Mouse (Mus musculus): ENCODE data around the gene Sema4f. TPM values are rescaled to one million over a fixed set of nuclear protein-coding genes. Genes with fewer than 3 reads are reported as not detected.
A peak's percentile ranks its signal among the peaks of the same experiment; 100 is the strongest.

Gene Sema4f
- 0.91 and 1.1 TPM in 2 replicates for polyA plus RNA-seq (2014; fragmentation: Nextera tagmentation; extraction: Ambion mirVana)

DNA sequence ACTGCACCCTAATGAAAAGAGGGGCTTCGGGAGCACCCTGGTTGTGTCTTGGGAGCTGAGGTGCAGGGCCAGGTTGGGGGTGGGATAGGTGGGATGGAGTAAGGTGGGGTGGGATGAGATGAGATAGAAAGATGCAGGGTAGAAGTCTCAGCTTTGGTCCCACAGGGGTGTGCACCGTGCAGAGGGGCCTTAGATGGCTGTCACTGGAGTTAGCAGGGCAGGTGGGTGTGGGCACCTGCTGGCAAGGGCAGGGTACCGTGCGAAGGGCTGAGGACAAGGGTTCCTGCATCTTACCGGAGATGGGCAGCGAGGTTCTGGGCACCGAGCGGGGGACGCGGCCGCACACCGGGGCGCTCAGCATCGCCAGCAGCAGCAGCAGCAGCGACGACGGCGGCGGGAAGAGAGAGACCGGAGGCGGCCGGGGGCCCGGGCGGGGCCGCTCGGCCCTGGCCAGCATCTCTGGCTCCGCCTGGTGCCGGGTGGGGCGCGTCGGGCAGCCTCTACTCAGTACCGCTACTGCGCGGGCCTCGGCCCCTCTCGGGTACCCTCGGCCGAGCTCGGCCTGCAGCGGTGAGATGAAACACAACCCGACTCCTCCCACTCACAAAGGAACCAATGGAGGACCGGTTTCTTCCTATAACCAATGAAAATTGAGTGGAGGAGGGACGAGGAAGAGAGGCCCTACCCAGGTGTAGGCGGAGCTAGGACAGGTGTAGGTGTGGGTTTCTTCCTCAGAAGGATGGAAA is at the start of gene Sema4f:
Gene Sema4f (minus strand): TSS at position 603 of the 746 bp plus-strand sequence.
- H3K9ac ChIP-seq (ENCODE audit: low read length) = peak within 1 kb of the TSS; percentile 78
- no peaks in the 10 kb centered on the region for H3K4me1 ChIP-seq (ENCODE audit: control insufficient read depth, insufficient read depth, low read length)
- no peaks in the 10 kb centered on the region for H3K9me3 ChIP-seq (ENCODE audit: control insufficient read depth, low read length)
- H3K4me3 ChIP-seq (ENCODE audit: low read depth, low read length) = peak within 1 kb of the TSS; percentile 56
- ATAC-seq (ENCODE audit: low FRiP score) (peak; percentile 98), DNase-seq (ENCODE audit: low spot score, missing footprints) (peak; percentile 95)
- H3K4me2 ChIP-seq = peak within 1 kb of the TSS; percentile 83
- H3K27ac ChIP-seq (ENCODE audit: low read depth, low read length) = no peak within 1 kb of the TSS
- WGBS = 2% methylated on average over 39 of the region's 44 CpGs
- peaks cover 8% of the 10 kb centered on the region for H3K27me3 ChIP-seq (ENCODE audit: control insufficient read depth, insufficient read depth, low read length)
- H3K36me3 ChIP-seq (ENCODE audit: control insufficient read depth, insufficient read depth, low read length) = no peaks in the 10 kb centered on the region

DNA sequence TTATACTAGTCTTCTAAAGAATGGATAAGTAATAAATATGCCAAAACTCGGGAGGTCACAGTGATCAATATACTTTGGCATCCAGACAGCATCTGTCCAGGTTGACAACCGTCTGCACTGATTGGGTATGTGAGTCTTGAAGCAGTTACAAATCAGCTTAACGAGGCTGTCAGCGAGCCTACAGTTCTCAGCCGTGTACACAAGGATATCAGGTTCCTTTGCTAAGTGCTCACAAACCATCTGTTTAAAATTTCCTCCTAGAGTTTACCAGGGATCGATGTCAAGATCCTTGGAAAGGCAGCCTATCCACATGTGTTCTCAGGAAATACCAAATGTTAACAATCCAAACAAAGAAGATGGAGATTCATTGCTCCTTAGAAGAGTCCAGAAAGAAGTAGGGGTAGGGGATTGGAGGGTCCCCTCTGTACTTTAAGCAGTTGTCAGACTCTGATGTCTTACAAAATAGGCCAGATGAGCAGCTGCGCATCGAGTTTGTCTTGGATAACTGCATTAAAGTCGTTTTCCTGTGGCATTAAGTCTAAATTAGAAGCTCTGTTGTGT is 47.9 kb upstream of the Sema4f start:
- H3K27me3 ChIP-seq (ENCODE audit: control insufficient read depth, insufficient read depth, low read length) = no peaks in the 10 kb centered on the region
- no peak overlapping the region for H3K4me3 ChIP-seq (ENCODE audit: low read depth, low read length)
- no peak overlapping the region for H3K9ac ChIP-seq (ENCODE audit: low read length)
- 55% methylated on average over 9 of the region's 9 CpGs for WGBS
- ATAC-seq (ENCODE audit: low FRiP score) = no peak
- no peak overlapping the region for H3K27ac ChIP-seq (ENCODE audit: low read depth, low read length)
- no peaks in the 10 kb centered on the region for H3K4me1 ChIP-seq (ENCODE audit: control insufficient read depth, insufficient read depth, low read length)
- H3K4me2 ChIP-seq = no peak overlapping the region
- no peaks in the 10 kb centered on the region for H3K9me3 ChIP-seq (ENCODE audit: control insufficient read depth, low read length)
- no peaks in the 10 kb centered on the region for H3K36me3 ChIP-seq (ENCODE audit: control insufficient read depth, insufficient read depth, low read length)
- no peak for DNase-seq (ENCODE audit: low spot score, missing footprints)

DNA sequence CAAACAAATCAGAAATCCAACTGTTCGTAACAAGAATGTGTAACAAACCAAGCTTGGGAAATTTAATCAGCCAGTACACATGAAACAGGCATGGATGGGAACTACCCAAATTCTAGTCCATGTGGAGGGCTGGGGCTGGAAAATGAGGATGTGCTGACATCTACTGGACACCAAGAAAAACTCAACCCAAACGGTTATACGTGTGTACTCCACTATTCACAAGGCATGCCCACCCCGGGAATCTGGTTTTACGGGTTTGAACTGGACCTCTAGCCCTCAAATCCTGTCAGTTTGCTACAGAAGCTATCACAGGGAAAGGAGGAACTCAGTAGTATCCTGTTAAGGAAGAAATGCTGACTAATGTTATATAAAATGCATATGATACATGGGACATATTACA is 31.5 kb upstream of the Sema4f start:
- WGBS = 14% methylated on average over 5 of the region's 5 CpGs
- Histone ChIP-seq H3K4me2 (no peak overlapping the region), H3K4me1 (ENCODE audit: control insufficient read depth, insufficient read depth, low read length) (no peaks in the 10 kb centered on the region), H3K9me3 (ENCODE audit: control insufficient read depth, low read length) (no peaks in the 10 kb centered on the region), H3K36me3 (ENCODE audit: control insufficient read depth, insufficient read depth, low read length) (no peaks in the 10 kb centered on the region), H3K4me3 (ENCODE audit: low read depth, low read length) (no peak overlapping the region), H3K9ac (ENCODE audit: low read length) (no peak overlapping the region), H3K27ac (ENCODE audit: low read depth, low read length) (no peak overlapping the region), H3K27me3 (ENCODE audit: control insufficient read depth, insufficient read depth, low read length) (no peaks in the 10 kb centered on the region)
- ATAC-seq (ENCODE audit: low FRiP score) = 0 out of 2 replicates have a peak, but pooled peaks have one; percentile 70
- peak; percentile 93 for DNase-seq (ENCODE audit: low spot score, missing footprints)

DNA sequence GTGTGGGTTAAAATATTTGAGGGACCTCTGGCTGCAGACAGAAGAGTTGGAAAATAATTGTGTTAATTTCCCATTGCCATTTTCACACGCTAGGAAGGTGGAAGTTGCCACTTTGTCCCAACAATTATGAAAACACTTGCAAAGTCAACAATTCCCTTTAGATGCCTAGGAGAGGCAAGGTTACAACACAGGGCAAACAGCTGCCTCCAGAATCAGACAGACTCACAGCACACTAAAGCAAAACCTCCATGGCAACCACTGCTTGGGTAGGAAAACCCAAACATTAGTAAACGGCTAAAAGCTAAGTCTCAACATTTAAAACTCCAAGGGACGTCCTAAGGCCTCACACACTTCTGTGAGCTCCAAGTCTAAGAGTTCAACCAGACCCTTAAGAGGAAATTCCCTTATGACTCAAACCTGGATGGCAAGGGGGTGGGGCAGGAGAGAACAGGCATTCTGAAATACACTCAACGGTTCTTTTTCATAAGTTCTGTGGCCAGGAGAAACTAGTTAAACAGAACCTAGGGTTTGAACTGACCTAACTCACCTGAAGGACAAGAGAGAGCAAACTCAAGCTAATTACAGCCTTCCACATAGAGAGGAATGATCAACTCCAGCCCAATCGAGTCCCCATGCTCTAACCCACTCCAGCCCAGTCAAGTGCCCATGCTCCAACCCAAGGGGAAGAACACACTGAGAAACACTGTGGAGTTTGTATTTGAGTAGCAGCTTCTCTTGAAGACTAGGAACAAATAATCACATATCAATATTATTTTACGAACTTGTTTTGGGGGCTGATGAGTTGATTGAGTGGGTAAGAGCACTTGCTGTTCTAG is 29.9 kb upstream of the Sema4f start:
- Histone ChIP-seq H3K4me1 (ENCODE audit: control insufficient read depth, insufficient read depth, low read length) (no peaks in the 10 kb centered on the region), H3K4me2 (no peak overlapping the region), H3K4me3 (ENCODE audit: low read depth, low read length) (no peak overlapping the region), H3K9ac (ENCODE audit: low read length) (no peak overlapping the region), H3K9me3 (ENCODE audit: control insufficient read depth, low read length) (no peaks in the 10 kb centered on the region), H3K36me3 (ENCODE audit: control insufficient read depth, insufficient read depth, low read length) (no peaks in the 10 kb centered on the region), H3K27ac (ENCODE audit: low read depth, low read length) (no peak overlapping the region), H3K27me3 (ENCODE audit: control insufficient read depth, insufficient read depth, low read length) (no peaks in the 10 kb centered on the region)
- DNase-seq (ENCODE audit: low spot score, missing footprints) = no peak
- 74% methylated on average over 6 of the region's 6 CpGs for WGBS
- ATAC-seq (ENCODE audit: low FRiP score) = no peak

DNA sequence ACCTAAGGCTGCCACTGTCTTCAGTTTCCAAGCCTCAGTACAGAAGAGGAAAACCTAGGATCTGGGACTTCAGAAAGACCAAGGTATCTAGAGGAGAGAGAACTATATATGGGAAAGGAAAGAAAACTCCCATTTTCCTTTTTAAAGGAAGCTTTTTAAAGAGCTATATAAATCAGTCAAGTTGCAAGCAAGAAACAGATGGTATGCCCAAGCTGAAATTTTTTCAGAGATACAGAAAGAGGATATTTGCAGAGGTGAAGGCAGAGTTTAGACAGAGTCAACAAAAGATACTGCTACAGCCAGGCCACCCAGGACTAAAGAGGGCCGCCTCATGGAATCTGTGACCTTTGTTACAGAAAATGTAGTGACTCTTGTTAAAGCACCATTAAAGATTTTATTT is 22.1 kb upstream of the Sema4f start:
- no peaks in the 10 kb centered on the region for H3K4me1 ChIP-seq (ENCODE audit: control insufficient read depth, insufficient read depth, low read length)

DNA sequence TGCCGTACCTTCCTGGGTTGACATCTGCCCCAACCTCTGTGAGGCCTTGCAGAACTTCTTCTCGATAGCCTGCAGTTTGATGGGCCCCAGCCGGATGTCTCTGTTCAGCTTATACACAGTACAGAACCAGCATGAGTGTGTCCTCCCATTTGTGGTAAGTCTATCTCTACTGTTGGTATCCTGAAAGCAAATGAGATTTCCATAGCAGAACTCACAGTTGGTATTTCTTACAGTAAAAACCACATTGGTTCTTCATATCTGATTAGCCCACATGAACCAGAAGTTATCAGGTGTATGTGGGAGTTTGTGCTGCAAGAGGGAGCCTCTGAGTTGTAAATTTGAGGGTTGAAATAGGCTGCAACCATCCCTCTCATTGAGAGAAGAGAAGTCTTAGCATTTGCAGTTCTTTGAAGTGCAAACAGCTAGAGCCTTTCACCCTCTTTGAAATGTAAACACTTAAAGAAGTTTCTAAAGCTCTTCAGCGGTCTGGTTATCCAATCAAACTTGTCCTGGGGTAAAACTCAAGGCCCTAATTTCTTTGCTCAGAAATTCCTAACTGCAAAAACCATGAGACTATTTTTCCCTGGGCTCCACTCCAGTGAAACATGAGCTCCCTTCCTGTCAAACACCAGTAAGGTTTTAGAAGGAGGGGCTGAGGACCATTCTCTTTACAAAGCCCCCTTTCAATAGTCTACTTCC is 17.1 kb upstream of the Sema4f start:
- H3K4me1 ChIP-seq (ENCODE audit: control insufficient read depth, insufficient read depth, low read length) = no peaks in the 10 kb centered on the region
- no peak overlapping the region for H3K9ac ChIP-seq (ENCODE audit: low read length)
- H3K27me3 ChIP-seq (ENCODE audit: control insufficient read depth, insufficient read depth, low read length) = no peaks in the 10 kb centered on the region
- no peak overlapping the region for H3K4me3 ChIP-seq (ENCODE audit: low read depth, low read length)
- H3K36me3 ChIP-seq (ENCODE audit: control insufficient read depth, insufficient read depth, low read length) = no peaks in the 10 kb centered on the region
- no peak for DNase-seq (ENCODE audit: low spot score, missing footprints)
- no peak overlapping the region for H3K4me2 ChIP-seq
- no peak overlapping the region for H3K27ac ChIP-seq (ENCODE audit: low read depth, low read length)
- H3K9me3 ChIP-seq (ENCODE audit: control insufficient read depth, low read length) = no peaks in the 10 kb centered on the region
- ATAC-seq (ENCODE audit: low FRiP score) = no peak
- WGBS = 60% methylated on average over 4 of the region's 4 CpGs

More for the DNA sequence above, 22.1 kb upstream of the Sema4f start:
- H3K36me3 ChIP-seq (ENCODE audit: control insufficient read depth, insufficient read depth, low read length) = no peaks in the 10 kb centered on the region
- DNase-seq (ENCODE audit: low spot score, missing footprints) (no peak), ATAC-seq (ENCODE audit: low FRiP score) (no peak)
- 91% methylated on average over 1 of the region's 1 CpGs for WGBS
- no peak overlapping the region for H3K4me2 ChIP-seq
- no peaks in the 10 kb centered on the region for H3K27me3 ChIP-seq (ENCODE audit: control insufficient read depth, insufficient read depth, low read length)
- no peak overlapping the region for H3K9ac ChIP-seq (ENCODE audit: low read length)
- no peak overlapping the region for H3K27ac ChIP-seq (ENCODE audit: low read depth, low read length)
- H3K4me3 ChIP-seq (ENCODE audit: low read depth, low read length) = no peak overlapping the region
- H3K9me3 ChIP-seq (ENCODE audit: control insufficient read depth, low read length) = no peaks in the 10 kb centered on the region

DNA sequence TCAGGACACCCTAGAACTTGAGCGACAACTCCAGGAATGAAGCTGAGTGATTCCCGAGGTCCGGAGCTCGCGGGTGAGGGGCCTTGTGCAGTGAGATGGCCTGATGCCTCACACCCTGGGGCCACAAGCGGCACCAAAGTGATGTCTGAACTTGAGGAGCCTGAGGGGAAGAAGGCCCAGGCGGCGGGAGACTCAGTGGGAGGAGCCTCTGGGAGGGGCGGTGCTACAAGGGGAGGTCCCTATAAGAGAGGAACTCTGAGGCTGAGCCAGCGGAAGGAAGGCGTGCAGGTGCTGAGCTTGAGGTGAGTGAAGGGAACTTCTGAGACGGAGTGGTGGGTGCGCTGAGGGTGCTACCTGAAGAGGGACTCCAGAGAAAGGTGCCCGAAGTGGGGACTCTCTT is 7.1 kb upstream of the Sema4f start, which contains the start of gene M1ap:
Gene M1ap (plus strand): TSS at position 252 of the 400 bp plus-strand sequence.
- H3K36me3 ChIP-seq (ENCODE audit: control insufficient read depth, insufficient read depth, low read length) = no peaks in the 10 kb centered on the region
- no peaks in the 10 kb centered on the region for H3K27me3 ChIP-seq (ENCODE audit: control insufficient read depth, insufficient read depth, low read length)
- H3K9ac ChIP-seq (ENCODE audit: low read length) = no peak within 1 kb of the TSS
- no peak within 1 kb of the TSS for H3K27ac ChIP-seq (ENCODE audit: low read depth, low read length)
- H3K4me2 ChIP-seq = no peak within 1 kb of the TSS
- H3K9me3 ChIP-seq (ENCODE audit: control insufficient read depth, low read length) = no peaks in the 10 kb centered on the region
- H3K4me3 ChIP-seq (ENCODE audit: low read depth, low read length) = no peak within 1 kb of the TSS
- no peaks in the 10 kb centered on the region for H3K4me1 ChIP-seq (ENCODE audit: control insufficient read depth, insufficient read depth, low read length)
- DNase-seq (ENCODE audit: low spot score, missing footprints) = no peak
- 62% methylated on average over 14 of the region's 14 CpGs for WGBS
- ATAC-seq (ENCODE audit: low FRiP score) = no peak

DNA sequence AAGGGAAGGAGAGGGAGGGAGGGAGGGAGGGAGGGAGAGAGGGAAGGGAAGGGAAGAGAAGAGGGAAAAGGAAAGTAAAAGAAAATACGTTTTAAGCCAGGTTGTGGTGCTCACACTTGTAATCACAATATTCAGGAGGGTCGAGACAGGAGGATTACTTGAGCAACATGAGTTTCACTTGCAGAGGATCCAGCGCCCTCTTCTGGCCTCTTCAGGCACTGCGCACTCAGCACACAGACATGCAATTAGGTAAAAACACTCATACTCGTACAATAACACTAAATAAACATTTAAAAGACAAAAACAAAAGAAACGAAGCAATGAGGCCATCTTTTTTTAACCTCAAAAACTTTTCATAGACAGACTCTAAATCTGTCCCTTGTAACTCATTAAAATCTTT is 6.2 kb upstream of the Sema4f start:
- Histone ChIP-seq H3K27me3 (ENCODE audit: control insufficient read depth, insufficient read depth, low read length) (0 out of 2 replicates have a peak, but pooled peaks cover 2% of the 10 kb centered on the region), H3K4me2 (no peak overlapping the region), H3K4me1 (ENCODE audit: control insufficient read depth, insufficient read depth, low read length) (no peaks in the 10 kb centered on the region), H3K36me3 (ENCODE audit: control insufficient read depth, insufficient read depth, low read length) (no peaks in the 10 kb centered on the region), H3K27ac (ENCODE audit: low read depth, low read length) (no peak overlapping the region), H3K4me3 (ENCODE audit: low read depth, low read length) (no peak overlapping the region), H3K9ac (ENCODE audit: low read length) (no peak overlapping the region), H3K9me3 (ENCODE audit: control insufficient read depth, low read length) (no peaks in the 10 kb centered on the region)
- ATAC-seq (ENCODE audit: low FRiP score) (no peak), DNase-seq (ENCODE audit: low spot score, missing footprints) (peak; percentile 84)
- 54% methylated on average over 6 of the region's 6 CpGs for WGBS

All from midbrain, embryonic 11.5 days (tissue).